Mouse (Mus musculus) large intestine, adult 2 months (tissue): ENCODE measurements at regions not wholly inside any gene's neighbourhood (a gene's known extent, or its start where the extent isn't known, plus 50 kb on each side); places are given as distances from the start of the nearest gene placed in this dataset.

Experiments
- DNase-seq: peaks from one replicate; pipeline ENCODE4 v3.0.0-alpha.2; 2012; ENCODE audit warnings: low read depth, low spot score
- WGBS: fragments of 180-500 bp; shearing (Covaris S2); methylation state at CpG from one replicate; pipeline ENCODE4 v1.1.7; 2018; 5-methylcytosine and 5-hydroxymethylcytosine counted together

GRCm38 (mm10) chr3:142940874-142941273 is 59.1 kb upstream of the Pkn2 start:
- WGBS: 65% methylated on average over 5 of the region's 5 CpGs
- DNase-seq: no peak

GRCm38 (mm10) chr3:142939773-142940172 is 58.0 kb upstream of the Pkn2 start:
- DNase-seq: no peak
- 39% methylated on average over 1 of the region's 1 CpGs for WGBS

- 67% methylated on average over 5 of the region's 5 CpGs for WGBS
- no peak for DNase-seq
Measured at GRCm38 (mm10) chr3:142935949-142936348, 54.1 kb upstream of the Pkn2 start.

- no peak for DNase-seq
- 92% methylated on average over 5 of the region's 5 CpGs for WGBS
Measured at GRCm38 (mm10) chr3:142934326-142934725, 52.5 kb upstream of the Pkn2 start.

GRCm38 (mm10) chr3:142933684-142934259 is 52.0 kb upstream of the Pkn2 start:
- 69% methylated on average over 5 of the region's 5 CpGs for WGBS
- DNase-seq: no peak
